Mouse (Mus musculus): ENCODE results near the gene Lrrc3c.

Gene Lrrc3c

GRCm38 (mm10) chr11:98628706-98629105, 30.6 kb downstream of the Lrrc3c start:
- no peak for DNase-seq (ENCODE audit: low read depth, low spot score)

DNA sequence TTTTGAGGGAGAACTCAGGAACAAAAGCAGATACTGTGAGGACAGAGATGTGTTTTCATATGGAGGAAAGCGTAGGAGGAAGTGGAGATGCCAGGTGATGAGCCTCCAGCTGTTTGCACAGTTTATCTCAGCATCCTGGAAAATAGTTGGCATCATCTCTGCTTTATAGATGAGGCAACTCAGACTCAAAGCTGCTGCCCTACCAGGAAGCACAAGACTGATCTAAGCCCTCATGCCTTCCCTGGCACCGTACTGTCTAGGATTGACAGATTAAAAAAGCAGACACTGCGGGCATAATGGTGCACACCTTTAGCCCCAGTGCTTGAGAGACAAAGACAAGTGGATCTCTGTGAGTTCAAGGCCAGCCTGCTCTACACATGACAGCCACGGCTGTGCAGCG, 32.6 kb downstream of the Lrrc3c start:
- no peak for DNase-seq (ENCODE audit: low read depth, low spot score)

GRCm38 (mm10) chr11:98635312-98635970, 37.4 kb downstream of the Lrrc3c start:
- peak; percentile 55 for DNase-seq (ENCODE audit: low read depth, low spot score)

DNA sequence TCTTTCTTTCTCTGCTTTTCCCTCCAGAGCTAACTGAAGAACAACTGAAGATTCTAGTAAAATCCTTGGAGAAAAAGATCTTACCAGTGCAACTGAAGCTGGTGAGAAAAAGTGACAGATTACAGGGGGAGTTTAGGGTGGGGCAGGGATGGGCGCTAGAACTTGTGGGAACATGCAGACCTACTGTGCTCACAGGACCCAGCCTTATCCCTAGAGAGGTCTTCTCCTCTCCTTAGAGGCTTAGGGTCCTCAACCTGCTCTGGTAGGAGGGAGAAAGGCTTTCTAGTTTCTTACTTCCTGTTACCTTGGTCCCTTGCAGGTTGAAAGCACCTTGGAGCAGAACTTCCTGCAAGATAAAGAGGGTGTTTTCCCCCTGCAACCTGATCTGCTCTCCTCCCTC, 39.4 kb downstream of the Lrrc3c start:
- DNase-seq (ENCODE audit: low read depth, low spot score): no peak

DNA sequence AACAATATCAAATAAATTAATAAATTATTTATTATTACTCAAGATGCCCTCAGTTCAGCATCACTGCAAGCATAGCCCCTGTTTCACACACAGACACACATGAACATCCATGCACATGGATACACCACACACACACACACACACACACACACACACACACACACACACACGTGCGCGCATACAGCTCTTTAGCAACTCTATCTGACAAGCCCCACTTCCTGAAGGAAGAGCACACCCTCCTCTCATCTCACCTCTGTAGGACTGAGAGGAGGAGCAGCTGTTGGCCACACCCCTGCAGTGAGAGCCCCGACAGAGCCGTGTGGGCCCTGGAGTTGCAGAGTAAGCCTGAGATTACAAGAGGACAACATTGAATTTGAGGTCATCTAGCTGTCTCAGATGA, 42.0 kb downstream of the Lrrc3c start:
- DNase-seq (ENCODE audit: low read depth, low spot score): peak; percentile 10

DNA sequence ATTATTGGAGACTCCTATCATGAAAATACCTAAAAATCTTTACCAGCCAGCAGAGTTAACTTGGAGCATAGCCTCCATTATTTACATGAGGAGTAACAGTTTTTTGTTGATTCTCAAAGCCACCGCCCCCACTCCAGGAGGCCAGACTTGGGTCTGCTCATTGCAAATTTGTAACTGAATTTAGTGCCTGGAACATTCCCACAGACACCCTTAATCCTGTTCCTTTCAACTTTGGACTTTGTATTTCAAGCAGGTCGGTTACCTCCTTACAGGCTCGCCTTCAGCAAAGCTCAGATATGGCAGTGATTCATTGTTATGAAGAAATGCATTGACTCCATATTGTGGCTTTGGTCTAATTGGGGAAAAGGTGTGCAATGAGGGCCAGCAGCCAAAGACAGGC, 46.7 kb downstream of the Lrrc3c start:
- no peak for DNase-seq (ENCODE audit: low read depth, low spot score)

DNA sequence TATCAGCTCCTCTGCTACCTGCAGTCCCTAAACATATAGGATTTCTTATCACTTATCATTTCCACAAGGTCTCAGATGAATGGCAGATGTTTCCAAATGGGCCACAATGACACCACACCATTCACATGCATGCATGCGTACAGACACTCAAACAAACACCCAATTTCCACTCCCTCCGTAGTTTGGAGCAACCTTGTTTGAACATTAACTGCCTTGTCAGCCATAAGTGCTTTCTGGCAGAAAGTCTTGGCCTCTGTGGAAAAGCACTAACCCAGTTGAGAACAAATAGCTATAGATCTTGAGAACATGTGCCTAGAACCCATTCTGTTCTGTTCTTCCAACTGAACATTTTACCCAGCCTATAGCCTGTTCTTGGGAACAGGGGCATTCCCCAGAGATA, 47.9 kb downstream of the Lrrc3c start:
- no peak for DNase-seq (ENCODE audit: low read depth, low spot score)

DNA sequence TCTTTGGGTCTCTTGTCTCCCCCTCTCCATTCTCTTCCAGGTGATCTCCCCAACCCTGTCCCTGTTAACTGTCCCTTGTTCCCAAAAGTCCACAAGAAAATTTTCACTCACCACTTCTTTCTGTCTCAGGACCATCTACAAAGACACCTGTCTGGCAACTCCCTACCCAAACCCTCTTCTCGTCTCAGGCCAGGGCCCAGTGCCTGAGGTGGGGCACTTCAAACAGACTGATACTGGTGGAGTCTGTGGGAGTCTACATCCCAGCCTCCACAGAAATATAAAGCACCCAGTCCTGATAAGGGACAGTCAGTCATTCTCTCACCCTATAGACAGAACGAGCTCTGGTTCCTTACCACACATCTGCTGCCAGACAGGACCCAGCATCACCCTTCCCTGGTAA, 48.4 kb downstream of the Lrrc3c start, which contains the start of gene Gsdma2:
Gsdma2 (plus strand) TSS at position 301 of the 400 bp plus-strand sequence.
- DNase-seq (ENCODE audit: low read depth, low spot score): no peak
